Mouse (Mus musculus) bone marrow macrophage, adult 2 months (primary cell): ENCODE measurements around the gene C1ql1.

Experiments
- CTCF ChIP-seq: IDR thresholded peaks from 2 replicates; pipeline ENCODE4 v1.5.1; 2012; ENCODE audit warnings: low read depth, mild to moderate bottlenecking, low read length, moderate library complexity
- POLR2A ChIP-seq: IDR thresholded peaks from 2 replicates; pipeline ENCODE4 v1.6.1; 2012; ENCODE audit warnings: mild to moderate bottlenecking, low read depth, low read length, borderline replicate concordance

DNA sequence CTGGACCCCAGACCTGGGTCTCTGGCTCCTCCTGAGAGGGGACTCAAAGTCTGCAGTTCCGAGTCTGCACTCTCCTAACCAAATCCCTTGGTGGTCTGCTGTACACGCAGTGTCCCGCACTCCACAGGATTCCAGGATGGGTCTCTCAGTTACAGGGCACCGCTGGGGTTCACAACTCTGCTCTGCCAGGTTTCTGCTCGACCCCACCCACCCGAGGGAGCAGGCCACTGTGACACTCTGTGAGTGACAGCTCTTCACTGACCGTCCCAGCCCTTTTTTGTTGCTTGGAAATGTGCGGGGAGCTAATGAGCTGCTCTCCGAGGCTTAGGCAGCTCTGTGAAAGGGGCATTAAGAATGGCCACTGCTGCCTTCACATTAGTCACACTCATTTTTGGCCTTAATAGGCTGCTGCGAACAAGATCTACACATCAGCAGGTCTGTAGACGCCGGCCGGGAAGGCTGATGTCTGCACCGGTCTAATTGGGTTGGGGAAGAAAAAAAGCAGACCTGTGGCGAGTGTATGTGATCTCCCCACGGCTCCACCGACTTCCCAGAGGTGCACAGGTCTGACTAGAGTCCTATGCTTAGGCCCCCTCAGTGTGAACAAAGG is 47.0 kb upstream of the C1ql1 start:
- TF ChIP-seq POLR2A (no peak), CTCF (no peak)
